Mouse (Mus musculus) ES-E14 (cell line): ENCODE data around the gene Leprot.

Source experiments
- CHD2 ChIP-seq: IDR thresholded peaks from 2 replicates; pipeline ENCODE4 v1.6.1; 2014; ENCODE audit warnings: mild to moderate bottlenecking, low read depth, low read length, inconsistent platforms
- MAFK ChIP-seq: IDR thresholded peaks from 2 replicates; pipeline ENCODE4 v1.6.1; 2014; ENCODE audit warnings: mild to moderate bottlenecking, low read depth, low read length, inconsistent platforms; ENCODE audit not compliant: insufficient read depth

GRCm38 (mm10) chr4:101664160-101664750 is 16.7 kb downstream of the Leprot start:
- no peak for TF ChIP-seq MAFK
- no peak for TF ChIP-seq CHD2
